Mouse (Mus musculus): Measurements from ENCODE around the gene Rbl1.

- TF ChIP-seq EP300 (IDR thresholded peaks at IDR 0.05; ENCODE audit: low read length) (peak; percentile 85), NELFE (IDR thresholded peaks at IDR 0.05; ENCODE audit: low read depth, low read length) (0 out of 2 replicates have a peak, but pooled peaks have one; percentile 23), TCF12 (IDR thresholded peaks at IDR 0.05; ENCODE audit: low read depth, low read length) (peak; percentile 58), CTCF (conservative IDR thresholded peaks at IDR 0.05 in 1 of 2, IDR thresholded peaks at IDR 0.05 in 1 of 2; ENCODE audit: low read depth in 2 of 2, low read length in 2 of 2) (no peak), ZC3H11A (IDR thresholded peaks at IDR 0.05; ENCODE audit: low read depth, low read length) (no peak), MAZ (IDR thresholded peaks at IDR 0.05; ENCODE audit: low read depth, low read length) (no peak), POLR2A (IDR thresholded peaks at IDR 0.05; ENCODE audit: low read depth, low read length) (no peak), USF2 (conservative IDR thresholded peaks at IDR 0.05; ENCODE audit: low read depth, low read length) (no peak), ZNF384 (IDR thresholded peaks at IDR 0.05; ENCODE audit: low read depth, low read length) (no peak), RAD21 (IDR thresholded peaks at IDR 0.05; ENCODE audit: low read depth, low read length) (no peak; the same call in 1 of the 2 replicates), ZKSCAN1 (IDR thresholded peaks at IDR 0.05; ENCODE audit: borderline replicate concordance, low read depth, low read length) (no peak), USF1 (IDR thresholded peaks at IDR 0.05; ENCODE audit: low read depth, low read length) (no peak), POLR2AphosphoS2 (IDR thresholded peaks at IDR 0.05; ENCODE audit: low read depth, low read length) (no peak)
Measured at GRCm38 (mm10) chr2:157187223-157187622, 17.1 kb downstream of the Rbl1 start.

Measured in CH12.LX (cell line).